Mouse (Mus musculus): Measurements from ENCODE around the gene Zkscan14. TPM values are rescaled to one million over a fixed set of nuclear protein-coding genes. Genes with fewer than 3 reads are reported as not detected.
A peak's percentile ranks its signal among the peaks of the same experiment; 100 is the strongest.

Gene Zkscan14
- polyA plus RNA-seq, 1 experiment from 2014 or later = 9.0 TPM

DNA sequence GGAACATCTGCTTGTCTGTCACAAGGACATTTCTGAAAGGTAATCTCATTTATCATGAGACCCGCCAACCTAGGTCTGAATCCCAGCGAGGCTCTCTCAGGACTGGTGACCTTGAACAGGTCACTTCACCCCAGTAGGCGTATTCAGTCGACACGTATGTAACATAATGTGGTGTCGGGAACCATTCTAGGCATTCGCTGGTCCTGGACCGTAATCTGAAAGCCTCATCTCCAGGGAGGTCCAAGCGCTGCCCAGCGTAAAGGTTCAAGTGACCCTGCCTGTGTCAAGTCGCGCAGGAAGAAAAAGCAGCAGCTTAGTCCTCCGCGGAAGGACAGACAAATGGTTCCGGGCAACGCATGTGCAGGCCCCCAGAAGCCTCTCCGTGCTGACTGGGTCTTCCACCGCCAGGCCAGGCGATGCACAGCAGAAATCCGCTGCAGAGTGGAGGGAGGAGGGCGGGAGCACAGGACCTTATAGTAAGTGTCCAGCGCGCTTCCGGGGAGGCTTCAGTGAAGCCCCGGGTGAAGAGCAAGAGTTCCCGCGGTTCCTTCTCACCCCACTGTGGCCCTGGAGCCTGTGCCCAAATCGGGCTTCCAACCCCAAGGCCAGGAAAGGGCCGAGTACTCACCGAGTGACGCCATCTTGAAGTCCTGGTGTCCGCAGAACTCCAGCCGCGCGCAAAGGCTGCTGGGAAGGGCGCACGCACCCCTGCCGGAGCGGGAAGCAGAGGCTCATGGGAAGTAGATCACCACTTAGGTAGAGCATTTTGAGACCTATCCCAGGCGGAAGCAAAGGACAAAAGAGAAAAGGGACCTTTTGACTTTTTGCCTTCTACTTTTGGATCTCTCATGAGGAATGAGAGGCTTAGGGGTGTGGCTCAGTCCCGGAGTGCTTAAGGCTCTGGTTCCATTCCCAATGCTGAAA, 10.5 kb downstream of the Zkscan14 start:
- H3K4me3 ChIP-seq (ENCODE audit: low read depth, low read length) = peak overlapping the region; percentile 72
- peaks cover 9% of the 10 kb centered on the region; the same call in 1 of the 2 replicates for H3K36me3 ChIP-seq (ENCODE audit: control insufficient read depth, insufficient read depth, low read length)
- ATAC-seq (ENCODE audit: low FRiP score) = peak; percentile 91
- WGBS = under 1% methylated on average over 41 of the region's 41 CpGs
- H3K27ac ChIP-seq (ENCODE audit: low read depth, low read length) = peak overlapping the region; percentile 73
- H3K9ac ChIP-seq (ENCODE audit: low read depth, low read length) = peak overlapping the region; percentile 92
- H3K4me1 ChIP-seq (replicated peaks; ENCODE audit: control insufficient read depth, insufficient read depth, low read length) = 0 out of 2 replicates have a peak, but pooled peaks cover 2% of the 10 kb centered on the region
- no peaks in the 10 kb centered on the region for H3K27me3 ChIP-seq (ENCODE audit: control insufficient read depth, insufficient read depth, low read length)
- peak; percentile 93 for DNase-seq (ENCODE audit: low spot score)
- H3K9me3 ChIP-seq (ENCODE audit: control insufficient read depth, low read length) = no peaks in the 10 kb centered on the region
- H3K4me2 ChIP-seq (replicated peaks; ENCODE audit: low read depth, low read length) = peak overlapping the region; percentile 72

DNA sequence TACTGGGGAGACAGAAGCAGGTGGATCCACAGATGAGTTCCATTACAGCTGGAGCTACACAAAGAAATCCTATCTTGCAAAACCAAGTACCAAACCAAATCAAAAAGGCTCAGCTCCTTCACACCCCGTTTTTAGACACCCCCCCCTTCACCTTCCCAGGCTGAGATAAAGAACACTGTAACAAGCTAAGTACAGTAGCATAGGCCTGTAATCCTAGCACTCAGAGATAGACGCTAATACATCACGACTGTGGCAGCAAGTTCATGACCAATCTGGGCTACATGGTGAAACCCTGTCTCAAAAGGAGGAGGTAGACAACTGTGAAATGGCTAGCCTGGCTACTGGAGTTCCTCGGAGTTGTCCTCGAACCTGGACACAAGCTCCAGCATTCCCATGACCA, 11.3 kb downstream of the Zkscan14 start:
- peaks cover 9% of the 10 kb centered on the region; the same call in 1 of the 2 replicates for H3K36me3 ChIP-seq (ENCODE audit: control insufficient read depth, insufficient read depth, low read length)
- H3K4me3 ChIP-seq (ENCODE audit: low read depth, low read length) = peak overlapping the region; percentile 72
- peak overlapping the region; percentile 92 for H3K9ac ChIP-seq (ENCODE audit: low read depth, low read length)
- DNase-seq (ENCODE audit: low spot score) (no peak), ATAC-seq (ENCODE audit: low FRiP score) (no peak)
- WGBS = 58% methylated on average over 5 of the region's 5 CpGs
- 0 out of 2 replicates have a peak, but pooled peaks cover 2% of the 10 kb centered on the region for H3K4me1 ChIP-seq (replicated peaks; ENCODE audit: control insufficient read depth, insufficient read depth, low read length)
- no peaks in the 10 kb centered on the region for H3K27me3 ChIP-seq (ENCODE audit: control insufficient read depth, insufficient read depth, low read length)
- peak overlapping the region; percentile 72 for H3K4me2 ChIP-seq (replicated peaks; ENCODE audit: low read depth, low read length)
- H3K27ac ChIP-seq (ENCODE audit: low read depth, low read length) = no peak overlapping the region
- H3K9me3 ChIP-seq (ENCODE audit: control insufficient read depth, low read length) = no peaks in the 10 kb centered on the region

DNA sequence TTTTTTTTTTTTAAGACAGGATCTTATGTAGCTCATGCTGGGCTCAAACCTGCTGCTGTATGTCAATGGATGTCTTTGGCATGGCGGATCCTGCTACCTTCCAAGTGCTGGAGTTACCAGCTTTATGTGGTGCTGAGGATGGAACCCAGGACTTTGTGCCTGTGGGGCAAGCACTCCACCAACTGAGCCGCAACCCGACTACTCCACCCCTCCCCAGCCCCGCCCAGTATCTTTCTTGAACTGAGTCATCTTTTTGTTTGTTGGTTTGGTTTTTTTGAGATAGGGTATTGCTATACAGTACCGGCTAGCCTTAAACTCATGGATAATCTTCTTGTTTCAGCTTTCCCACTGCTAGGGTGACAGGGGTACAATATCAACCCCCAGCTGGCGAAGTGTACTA, 12.3 kb downstream of the Zkscan14 start:
- Histone ChIP-seq H3K27ac (ENCODE audit: low read depth, low read length) (no peak overlapping the region), H3K9me3 (ENCODE audit: control insufficient read depth, low read length) (no peaks in the 10 kb centered on the region), H3K9ac (ENCODE audit: low read depth, low read length) (no peak overlapping the region), H3K36me3 (ENCODE audit: control insufficient read depth, insufficient read depth, low read length) (peaks cover 13% of the 10 kb centered on the region; the same call in 1 of the 2 replicates), H3K4me3 (ENCODE audit: low read depth, low read length) (no peak overlapping the region; the same call in 1 of the 2 replicates), H3K4me1 (replicated peaks; ENCODE audit: control insufficient read depth, insufficient read depth, low read length) (0 out of 2 replicates have a peak, but pooled peaks cover 2% of the 10 kb centered on the region), H3K4me2 (replicated peaks; ENCODE audit: low read depth, low read length) (no peak overlapping the region), H3K27me3 (ENCODE audit: control insufficient read depth, insufficient read depth, low read length) (no peaks in the 10 kb centered on the region)
- 94% methylated on average over 6 of the region's 6 CpGs for WGBS
- DNase-seq (ENCODE audit: low spot score) (no peak), ATAC-seq (ENCODE audit: low FRiP score) (no peak)

- no peak overlapping the region for H3K4me3 ChIP-seq (ENCODE audit: low read depth, low read length)
- H3K9ac ChIP-seq (ENCODE audit: low read depth, low read length) = no peak overlapping the region
- no peak overlapping the region for H3K27ac ChIP-seq (ENCODE audit: low read depth, low read length)
- no peaks in the 10 kb centered on the region for H3K27me3 ChIP-seq (ENCODE audit: control insufficient read depth, insufficient read depth, low read length)
- no peaks in the 10 kb centered on the region for H3K9me3 ChIP-seq (ENCODE audit: control insufficient read depth, low read length)
- peaks cover 21% of the 10 kb centered on the region; the same call in 1 of the 2 replicates for H3K36me3 ChIP-seq (ENCODE audit: control insufficient read depth, insufficient read depth, low read length)
- 0 out of 2 replicates have a peak, but pooled peaks cover 1% of the 10 kb centered on the region for H3K4me1 ChIP-seq (replicated peaks; ENCODE audit: control insufficient read depth, insufficient read depth, low read length)
- no peak overlapping the region for H3K4me2 ChIP-seq (replicated peaks; ENCODE audit: low read depth, low read length)
- 91% methylated on average over 2 of the region's 2 CpGs for WGBS
- DNase-seq (ENCODE audit: low spot score) (no peak), ATAC-seq (ENCODE audit: low FRiP score) (no peak)
Measured at GRCm38 (mm10) chr5:145185244-145185643, 16.4 kb downstream of the Zkscan14 start.

GRCm38 (mm10) chr5:145178461-145178980, 23.1 kb downstream of the Zkscan14 start:
- Histone ChIP-seq H3K27me3 (ENCODE audit: control insufficient read depth, insufficient read depth, low read length) (no peaks in the 10 kb centered on the region), H3K4me3 (ENCODE audit: low read depth, low read length) (no peak overlapping the region), H3K4me2 (replicated peaks; ENCODE audit: low read depth, low read length) (no peak overlapping the region), H3K9me3 (ENCODE audit: control insufficient read depth, low read length) (no peaks in the 10 kb centered on the region), H3K9ac (ENCODE audit: low read depth, low read length) (no peak overlapping the region), H3K27ac (ENCODE audit: low read depth, low read length) (no peak overlapping the region), H3K4me1 (replicated peaks; ENCODE audit: control insufficient read depth, insufficient read depth, low read length) (no peaks in the 10 kb centered on the region), H3K36me3 (ENCODE audit: control insufficient read depth, insufficient read depth, low read length) (peaks cover 20% of the 10 kb centered on the region)
- WGBS = 88% methylated on average over 18 of the region's 18 CpGs
- no peak for ATAC-seq (ENCODE audit: low FRiP score)
- DNase-seq (ENCODE audit: low spot score) = no peak

GRCm38 (mm10) chr5:145167306-145167661, 34.4 kb downstream of the Zkscan14 start:
- Histone ChIP-seq H3K36me3 (ENCODE audit: control insufficient read depth, insufficient read depth, low read length) (0 out of 2 replicates have a peak, but pooled peaks cover 3% of the 10 kb centered on the region), H3K9me3 (ENCODE audit: control insufficient read depth, low read length) (no peaks in the 10 kb centered on the region), H3K4me1 (replicated peaks; ENCODE audit: control insufficient read depth, insufficient read depth, low read length) (peaks cover 4% of the 10 kb centered on the region; the same call in 1 of the 2 replicates), H3K27me3 (ENCODE audit: control insufficient read depth, insufficient read depth, low read length) (no peaks in the 10 kb centered on the region), H3K4me3 (ENCODE audit: low read depth, low read length) (peak overlapping the region; percentile 90), H3K27ac (ENCODE audit: low read depth, low read length) (peak overlapping the region; percentile 63), H3K4me2 (replicated peaks; ENCODE audit: low read depth, low read length) (peak overlapping the region; percentile 56), H3K9ac (ENCODE audit: low read depth, low read length) (peak overlapping the region; percentile 88)
- ATAC-seq (ENCODE audit: low FRiP score) (peak; percentile 78), DNase-seq (ENCODE audit: low spot score) (no peak)
- WGBS = under 1% methylated on average over 24 of the region's 28 CpGs

DNA sequence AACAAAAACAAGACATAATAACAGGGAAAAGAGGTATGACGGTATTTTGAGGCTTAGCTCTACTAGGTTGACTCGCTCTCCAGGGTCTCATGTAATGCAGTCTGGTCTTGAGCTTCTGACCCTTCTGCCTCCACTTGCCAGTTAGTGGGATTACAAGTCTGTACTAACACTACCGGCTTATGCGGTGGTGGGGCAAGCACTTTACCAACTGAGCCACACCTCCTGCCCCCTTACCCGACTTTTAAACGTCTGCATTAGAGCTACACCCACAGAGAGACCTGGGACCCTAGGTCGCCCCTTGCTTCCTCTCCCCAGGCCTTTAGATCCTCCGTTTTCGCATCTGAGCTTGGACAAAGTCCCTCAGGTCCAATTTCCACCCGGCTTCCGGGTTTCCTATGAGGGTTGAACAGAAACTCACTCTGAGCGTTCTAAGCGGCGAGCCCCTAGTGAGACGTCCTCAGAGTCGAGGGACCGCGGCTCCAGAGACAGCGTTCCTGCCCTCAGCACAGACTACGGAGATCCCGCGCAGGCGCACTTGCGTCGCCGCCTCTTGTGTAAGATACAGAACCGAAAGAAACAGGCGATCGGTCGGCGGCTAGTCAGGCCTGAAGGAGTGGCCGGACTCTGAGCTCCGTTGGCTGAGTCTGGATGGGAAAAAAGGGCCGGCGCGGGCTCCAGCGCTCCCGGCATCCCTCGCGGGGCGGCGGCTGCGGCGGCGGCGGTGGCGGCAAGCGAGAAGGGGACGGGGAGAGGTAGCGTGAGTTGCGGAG, 34.9 kb downstream of the Zkscan14 start, which contains the start of the genes Ptcd1 and Cpsf4:
Gene Ptcd1, minus strand, starts transcription at position 573 of the 770 bp plus-strand sequence.
Gene Cpsf4, plus strand, starts transcription at position 678 of the 770 bp plus-strand sequence.
- H3K36me3 ChIP-seq (ENCODE audit: control insufficient read depth, insufficient read depth, low read length) = 0 out of 2 replicates have a peak, but pooled peaks cover 3% of the 10 kb centered on the region
- peak; percentile 97 for ATAC-seq (ENCODE audit: low FRiP score)
- H3K27me3 ChIP-seq (ENCODE audit: control insufficient read depth, insufficient read depth, low read length) = no peaks in the 10 kb centered on the region
- peaks cover 4% of the 10 kb centered on the region; the same call in 1 of the 2 replicates for H3K4me1 ChIP-seq (replicated peaks; ENCODE audit: control insufficient read depth, insufficient read depth, low read length)
- WGBS = under 1% methylated on average over 50 of the region's 51 CpGs
- peak; percentile 100 for DNase-seq (ENCODE audit: low spot score)
- H3K9me3 ChIP-seq (ENCODE audit: control insufficient read depth, low read length) = no peaks in the 10 kb centered on the region
- H3K4me3 ChIP-seq (ENCODE audit: low read depth, low read length) = peak within 1 kb of the TSS; percentile 90
- H3K4me2 ChIP-seq (replicated peaks; ENCODE audit: low read depth, low read length) = peak within 1 kb of the TSS; percentile 68
- H3K9ac ChIP-seq (ENCODE audit: low read depth, low read length) = peak within 1 kb of the TSS; percentile 88
- peak within 1 kb of the TSS; percentile 70 for H3K27ac ChIP-seq (ENCODE audit: low read depth, low read length)

- ATAC-seq (ENCODE audit: low FRiP score) = no peak
- Histone ChIP-seq H3K9ac (ENCODE audit: low read depth, low read length) (no peak overlapping the region), H3K9me3 (ENCODE audit: control insufficient read depth, low read length) (no peaks in the 10 kb centered on the region), H3K27me3 (ENCODE audit: control insufficient read depth, insufficient read depth, low read length) (no peaks in the 10 kb centered on the region), H3K36me3 (ENCODE audit: control insufficient read depth, insufficient read depth, low read length) (no peaks in the 10 kb centered on the region), H3K27ac (ENCODE audit: low read depth, low read length) (no peak overlapping the region), H3K4me3 (ENCODE audit: low read depth, low read length) (no peak overlapping the region), H3K4me1 (replicated peaks; ENCODE audit: control insufficient read depth, insufficient read depth, low read length) (peaks cover 4% of the 10 kb centered on the region; the same call in 1 of the 2 replicates), H3K4me2 (replicated peaks; ENCODE audit: low read depth, low read length) (no peak overlapping the region)
- no peak for DNase-seq (ENCODE audit: low spot score)
- 89% methylated on average over 15 of the region's 15 CpGs for WGBS
Measured at GRCm38 (mm10) chr5:145165184-145165583, 36.5 kb downstream of the Zkscan14 start.

Measured in hindbrain, embryonic 11.5 days (tissue).